Mouse (Mus musculus) cerebellum, postnatal 4 days (tissue): ENCODE data around the gene Pdlim5.

Experiments used
- DNase-seq, 2 experiments: peaks; one replicate each; pipeline ENCODE4 v3.0.0; 2022; ENCODE audit warnings: low spot score in 2 of 2, mixed read lengths in 1 of 2

Gene Pdlim5

DNA sequence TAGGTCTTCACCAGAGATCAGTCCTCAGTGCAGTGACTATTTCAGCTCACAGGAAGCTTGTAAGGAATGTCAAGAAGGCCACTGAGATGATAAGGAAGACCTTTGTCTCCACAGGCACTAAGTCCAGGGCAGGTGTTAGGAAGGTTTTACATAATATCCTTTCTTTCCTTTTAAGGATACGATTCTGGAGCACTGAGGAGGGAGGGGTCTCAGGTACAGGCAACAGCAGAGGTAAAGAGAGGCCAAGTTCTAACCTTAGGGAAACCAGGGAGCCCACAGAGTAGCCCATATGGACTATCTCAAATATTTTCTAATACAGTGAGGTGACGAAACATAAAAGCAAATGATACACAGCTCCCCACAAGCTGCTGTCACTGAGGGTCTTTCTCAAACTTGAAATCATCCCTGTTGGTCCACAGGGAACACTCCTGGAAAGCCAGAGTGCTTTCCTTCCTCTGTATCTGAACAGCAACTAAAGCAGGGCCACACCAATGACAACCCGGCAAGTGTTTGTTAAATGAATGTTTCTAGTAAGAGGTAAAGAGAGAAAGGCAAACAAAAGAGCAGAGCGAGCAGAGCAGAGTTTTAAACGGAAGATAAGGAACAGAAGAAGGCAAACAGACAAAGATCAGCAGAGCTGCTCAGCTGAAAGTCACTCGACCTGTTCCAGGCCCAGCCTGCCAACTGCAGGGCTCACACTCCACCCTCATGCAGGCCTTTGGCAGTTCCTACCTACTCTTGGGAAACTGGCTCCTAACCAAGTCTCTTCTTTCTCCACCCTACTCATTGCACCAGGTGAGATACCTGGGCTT lies 55.9 kb downstream of the Pdlim5 start:
- DNase-seq = no peak

- no peak for DNase-seq
Measured at GRCm38 (mm10) chr3:142338058-142338457, 57.4 kb downstream of the Pdlim5 start.

- DNase-seq = no peak
Measured at GRCm38 (mm10) chr3:142334496-142334895, 61.0 kb downstream of the Pdlim5 start.

DNA sequence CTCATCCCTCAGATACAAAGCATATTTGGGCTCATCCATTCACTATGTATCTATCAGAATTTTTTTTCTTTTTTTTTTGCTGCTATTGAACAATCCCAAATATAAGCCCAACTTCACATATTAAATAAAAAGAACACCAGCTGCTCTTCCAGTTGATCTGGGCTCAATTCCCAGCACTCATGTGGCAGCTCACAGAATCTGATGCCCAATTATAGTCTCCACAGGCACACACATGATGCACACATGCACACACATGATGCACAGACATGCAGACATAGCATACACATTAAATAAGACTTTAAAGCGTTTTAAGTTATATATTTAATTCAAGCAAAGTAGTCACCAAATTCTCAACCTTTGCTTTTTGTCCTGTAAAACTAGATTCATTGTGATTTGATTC lies 62.0 kb downstream of the Pdlim5 start:
- no peak for DNase-seq

DNA sequence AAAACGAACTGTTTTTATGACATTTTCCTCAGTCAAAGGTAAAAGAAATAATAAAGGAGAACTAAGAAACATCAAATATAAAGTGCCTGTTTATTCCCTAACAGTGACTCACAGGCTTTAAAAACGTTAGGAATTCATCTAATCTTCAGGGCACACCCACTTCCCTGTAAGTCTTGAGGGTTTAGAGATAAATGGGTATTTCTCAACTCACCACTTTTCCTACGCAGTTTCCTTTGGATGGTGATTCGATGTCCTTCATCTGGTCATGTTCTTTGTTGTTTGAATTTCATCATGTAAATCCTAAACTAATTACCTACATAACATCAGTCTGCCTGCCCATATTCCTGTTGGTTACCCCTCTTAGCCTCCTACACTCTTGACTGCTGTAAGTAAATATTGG lies 62.8 kb downstream of the Pdlim5 start:
- no peak for DNase-seq

- no peak for DNase-seq
Measured at GRCm38 (mm10) chr3:142331872-142332554, 63.5 kb downstream of the Pdlim5 start.

- DNase-seq = no peak
Measured at GRCm38 (mm10) chr3:142330425-142330824, 65.1 kb downstream of the Pdlim5 start.

- DNase-seq = no peak
Measured at GRCm38 (mm10) chr3:142323592-142323991, 71.9 kb downstream of the Pdlim5 start.

GRCm38 (mm10) chr3:142321930-142322329 lies 73.6 kb downstream of the Pdlim5 start:
- peak in 1 of 2 experiments; percentile 45 for DNase-seq

GRCm38 (mm10) chr3:142318147-142318546 lies 77.3 kb downstream of the Pdlim5 start:
- DNase-seq = peak; percentile 43 to 64

GRCm38 (mm10) chr3:142316138-142316740 lies 79.3 kb downstream of the Pdlim5 start:
- DNase-seq = no peak

DNA sequence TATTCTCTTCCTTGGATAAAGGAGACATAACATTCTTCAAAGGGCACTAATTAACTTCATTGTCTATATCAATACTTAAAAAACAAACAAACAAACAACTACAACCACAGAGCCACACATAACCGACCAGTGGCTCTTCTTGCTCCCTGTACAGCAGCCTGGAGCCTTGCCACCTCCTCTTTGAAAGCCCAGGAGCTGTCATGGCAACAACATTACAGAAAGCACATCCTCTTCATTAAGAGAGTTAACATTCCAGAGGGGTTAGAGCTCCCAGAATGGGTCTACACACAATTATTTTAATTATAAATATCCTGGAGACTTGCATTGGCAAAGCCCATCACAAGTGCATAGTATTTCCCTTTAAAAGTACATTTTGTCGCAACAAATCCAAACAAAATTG lies 84.4 kb downstream of the Pdlim5 start:
- peak in 1 of 2 experiments; percentile 30 for DNase-seq

GRCm38 (mm10) chr3:142310446-142310845 lies 85.0 kb downstream of the Pdlim5 start:
- DNase-seq = peak in 1 of 2 experiments; percentile 11

GRCm38 (mm10) chr3:142295287-142295676 lies 100.2 kb downstream of the Pdlim5 start:
- DNase-seq = no peak

DNA sequence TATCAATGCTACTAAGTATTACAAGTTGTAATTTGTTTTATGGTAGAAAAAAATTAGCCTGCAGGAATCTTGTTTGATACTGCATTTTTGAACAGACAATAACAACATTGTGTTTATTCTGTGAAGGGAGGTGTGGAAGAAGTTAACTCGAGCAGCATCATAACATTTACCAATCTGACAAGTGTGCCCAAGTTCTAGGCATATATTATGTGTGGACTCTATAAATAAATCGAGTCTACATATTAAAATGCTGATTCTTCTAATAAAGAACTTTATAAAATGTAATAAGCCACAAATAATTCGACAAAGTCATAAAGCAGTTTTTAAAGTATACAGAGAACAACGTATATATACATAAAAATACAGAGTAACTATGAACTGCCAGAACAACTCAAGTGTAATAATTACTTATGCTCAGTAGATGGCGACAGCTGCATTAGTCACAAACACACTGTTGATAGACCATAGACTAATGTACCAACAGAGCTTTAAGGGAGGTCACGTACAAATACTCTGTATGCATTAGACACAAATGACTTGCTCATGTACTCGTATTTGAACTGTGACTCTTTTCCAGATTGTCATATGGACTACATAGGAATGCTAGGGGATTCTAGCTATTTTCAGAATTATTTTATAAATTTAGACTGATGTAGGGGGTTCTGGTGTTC lies 100.7 kb downstream of the Pdlim5 start:
- DNase-seq = peak in 1 of 2 experiments; percentile 8

DNA sequence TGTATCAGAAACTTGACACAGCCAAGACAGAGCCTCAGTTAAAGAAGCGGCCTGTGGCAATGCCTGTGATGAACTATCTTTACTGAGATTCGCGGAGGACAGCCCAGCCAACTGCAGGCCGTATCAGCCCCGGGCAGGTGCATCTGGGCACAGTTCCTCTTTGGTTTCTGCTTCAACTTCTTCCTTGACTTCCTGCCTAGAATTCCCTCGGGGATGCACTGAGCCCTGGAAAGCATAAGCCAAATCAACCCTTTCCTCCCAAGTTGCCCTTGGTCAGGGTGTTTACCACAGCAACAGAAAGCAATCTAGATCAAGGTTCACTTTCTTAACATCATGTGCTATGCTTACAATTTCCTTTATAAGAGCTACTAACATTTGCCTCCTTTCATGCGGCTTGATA lies 101.9 kb downstream of the Pdlim5 start:
- DNase-seq = no peak

DNA sequence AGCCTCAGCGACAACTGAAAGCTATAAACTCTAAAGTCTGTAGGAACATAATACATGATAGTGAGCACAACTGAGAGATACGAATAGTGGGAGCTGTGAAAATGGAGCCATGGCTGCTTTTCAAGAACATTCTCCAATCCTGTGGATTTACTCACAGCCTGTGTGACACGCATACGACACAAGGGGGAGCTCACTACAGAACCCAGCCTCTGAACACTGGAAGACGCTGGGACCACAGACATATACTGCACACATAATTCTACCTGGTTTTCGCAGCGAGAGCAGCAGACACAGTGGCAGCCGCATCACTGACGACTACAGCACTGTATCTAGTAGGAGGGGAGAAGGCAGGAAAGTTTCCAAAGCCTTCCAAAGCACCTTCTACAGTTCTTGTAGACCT lies 112.8 kb downstream of the Pdlim5 start:
- DNase-seq = peak; percentile 27 to 52

DNA sequence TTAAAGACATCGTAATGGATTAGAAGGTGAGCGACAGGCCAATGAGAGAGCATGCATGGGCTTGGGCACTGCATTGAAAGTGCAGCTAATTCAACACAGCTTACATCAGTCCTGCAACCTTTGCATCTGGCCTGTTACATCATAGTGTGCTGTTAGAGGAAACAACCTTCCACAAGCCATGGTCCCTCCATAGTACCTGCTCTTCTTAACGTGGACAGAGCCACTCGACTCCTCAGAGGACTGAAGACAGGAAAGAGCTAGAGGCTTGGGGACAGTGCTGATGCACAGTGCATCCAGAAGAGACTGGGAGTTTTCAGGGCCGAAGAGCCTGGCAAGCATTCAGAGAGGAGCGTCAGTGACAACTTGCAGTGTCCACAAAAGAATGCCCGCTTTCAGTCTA lies 113.8 kb downstream of the Pdlim5 start:
- no peak for DNase-seq

GRCm38 (mm10) chr3:142281093-142281445 lies 114.4 kb downstream of the Pdlim5 start:
- DNase-seq = no peak

- DNase-seq = no peak
Measured at GRCm38 (mm10) chr3:142280366-142281092, 115.0 kb downstream of the Pdlim5 start.

DNA sequence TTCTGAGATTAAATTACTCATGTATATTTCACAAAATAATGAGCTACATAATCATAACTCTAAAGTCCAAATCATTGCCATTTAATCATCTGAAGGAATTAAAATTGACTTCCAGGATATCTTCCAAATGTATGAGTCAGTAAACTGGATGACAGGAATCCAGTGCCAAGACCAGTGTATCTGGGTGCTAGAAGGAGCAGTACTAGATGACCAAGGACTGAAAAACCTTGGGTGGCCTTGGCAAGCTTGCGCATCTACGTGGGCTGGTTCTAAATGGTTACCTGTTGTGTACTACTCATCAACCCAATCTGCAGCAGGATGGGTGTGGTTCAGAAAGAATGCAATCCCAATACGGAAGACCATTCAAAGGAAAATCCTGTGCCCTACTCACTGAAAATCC lies 116.5 kb downstream of the Pdlim5 start:
- no peak for DNase-seq

DNA sequence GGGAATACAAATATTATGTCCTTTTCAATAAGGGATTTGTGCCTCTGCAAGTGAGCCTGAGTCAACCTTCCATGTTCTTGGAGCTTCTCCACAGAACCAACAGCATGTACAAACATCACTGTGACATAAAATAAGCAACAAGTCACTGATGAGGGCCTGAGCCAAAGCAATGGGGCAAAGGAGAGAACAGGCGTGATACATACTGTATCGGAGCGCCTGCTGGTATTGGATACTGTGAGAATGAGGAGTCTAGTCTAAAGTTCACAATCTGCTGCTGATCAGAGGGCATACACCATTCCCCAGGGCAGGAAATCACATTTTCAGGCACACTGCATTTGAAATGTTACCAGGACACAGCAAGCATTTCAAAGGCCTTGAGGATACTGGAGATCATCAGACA lies 119.0 kb downstream of the Pdlim5 start:
- DNase-seq = no peak
